Mouse (Mus musculus): ENCODE results near the gene Pdia4. TPM values are rescaled to one million over a fixed set of nuclear protein-coding genes. Genes with fewer than 3 reads are reported as not detected.
"Not testable (repeated sequence)": the region's sequence is repeated elsewhere in the genome, so short reads cannot be mapped to it uniquely, and the experiment has no call there.

Pdia4 gene
- polyA plus RNA-seq, 1 experiment from 2014 or later: 209 TPM

- 8% methylated on average over 2 of the region's 2 CpGs for WGBS
- Histone ChIP-seq H3K36me3 (ENCODE audit: insufficient read depth, low read length) (no peaks in the 10 kb centered on the region), H3K4me3 (replicated peaks; ENCODE audit: low read depth, low read length) (peak overlapping the region; percentile 57), H3K4me2 (ENCODE audit: low read length) (peak overlapping the region; percentile 35), H3K27me3 (ENCODE audit: insufficient read depth, low read length) (no peaks in the 10 kb centered on the region), H3K9me3 (replicated peaks; ENCODE audit: low read length) (no peaks in the 10 kb centered on the region), H3K27ac (peak overlapping the region; percentile 65; the same call in 1 of the 2 replicates), H3K9ac (ENCODE audit: low read depth, low read length) (no peak overlapping the region; the same call in 1 of the 2 replicates), H3K4me1 (replicated peaks; ENCODE audit: insufficient read depth, low read length) (no peaks in the 10 kb centered on the region)
- ATAC-seq (replicated peaks; ENCODE audit: low FRiP score, low read depth) (no peak), DNase-seq (ENCODE audit: low spot score) (peak; percentile 41)
- TF ChIP-seq CTCF (IDR thresholded peaks at IDR 0.05; ENCODE audit: low read depth): no peak
Measured at GRCm38 (mm10) chr6:47780576-47781013, 32.6 kb downstream of the Pdia4 start.

- not testable (repeated sequence) for H3K27me3 ChIP-seq (ENCODE audit: insufficient read depth, low read length); H3K27ac ChIP-seq; H3K36me3 ChIP-seq (ENCODE audit: insufficient read depth, low read length); H3K9ac ChIP-seq (ENCODE audit: low read depth, low read length); ATAC-seq (replicated peaks; ENCODE audit: low FRiP score, low read depth); H3K4me2 ChIP-seq (ENCODE audit: low read length); H3K4me3 ChIP-seq (replicated peaks; ENCODE audit: low read depth, low read length); H3K9me3 ChIP-seq (replicated peaks; ENCODE audit: low read length); H3K4me1 ChIP-seq (replicated peaks; ENCODE audit: insufficient read depth, low read length); DNase-seq (ENCODE audit: low spot score)
- 64% methylated on average over 7 of the region's 19 CpGs for WGBS
Measured at GRCm38 (mm10) chr6:47771760-47772159, 41.5 kb downstream of the Pdia4 start.

- WGBS: 80% methylated on average over 12 of the region's 12 CpGs
- not testable (repeated sequence) for H3K4me1 ChIP-seq (replicated peaks; ENCODE audit: insufficient read depth, low read length); H3K36me3 ChIP-seq (ENCODE audit: insufficient read depth, low read length); ATAC-seq (replicated peaks; ENCODE audit: low FRiP score, low read depth); H3K27ac ChIP-seq; H3K27me3 ChIP-seq (ENCODE audit: insufficient read depth, low read length); H3K4me3 ChIP-seq (replicated peaks; ENCODE audit: low read depth, low read length); H3K9ac ChIP-seq (ENCODE audit: low read depth, low read length); H3K4me2 ChIP-seq (ENCODE audit: low read length); DNase-seq (ENCODE audit: low spot score); H3K9me3 ChIP-seq (replicated peaks; ENCODE audit: low read length)
Measured at GRCm38 (mm10) chr6:47771113-47771512, 42.1 kb downstream of the Pdia4 start.

- H3K4me2 ChIP-seq (ENCODE audit: low read length); H3K36me3 ChIP-seq (ENCODE audit: insufficient read depth, low read length); H3K9me3 ChIP-seq (replicated peaks; ENCODE audit: low read length); H3K9ac ChIP-seq (ENCODE audit: low read depth, low read length); ATAC-seq (replicated peaks; ENCODE audit: low FRiP score, low read depth); H3K27ac ChIP-seq; H3K4me3 ChIP-seq (replicated peaks; ENCODE audit: low read depth, low read length); DNase-seq (ENCODE audit: low spot score); H3K4me1 ChIP-seq (replicated peaks; ENCODE audit: insufficient read depth, low read length); H3K27me3 ChIP-seq (ENCODE audit: insufficient read depth, low read length): not testable (repeated sequence)
- WGBS: 70% methylated on average over 4 of the region's 4 CpGs
Measured at GRCm38 (mm10) chr6:47769861-47770260, 43.4 kb downstream of the Pdia4 start.

GRCm38 (mm10) chr6:47768520-47768919 is 44.7 kb downstream of the Pdia4 start:
- H3K36me3 ChIP-seq (ENCODE audit: insufficient read depth, low read length); DNase-seq (ENCODE audit: low spot score); H3K27ac ChIP-seq; H3K9ac ChIP-seq (ENCODE audit: low read depth, low read length); ATAC-seq (replicated peaks; ENCODE audit: low FRiP score, low read depth); H3K9me3 ChIP-seq (replicated peaks; ENCODE audit: low read length); H3K4me1 ChIP-seq (replicated peaks; ENCODE audit: insufficient read depth, low read length); H3K4me3 ChIP-seq (replicated peaks; ENCODE audit: low read depth, low read length); H3K4me2 ChIP-seq (ENCODE audit: low read length); H3K27me3 ChIP-seq (ENCODE audit: insufficient read depth, low read length): not testable (repeated sequence)
- WGBS: 52% methylated on average over 2 of the region's 12 CpGs

GRCm38 (mm10) chr6:47767355-47767754 is 45.9 kb downstream of the Pdia4 start:
- not testable (repeated sequence) for H3K27ac ChIP-seq; H3K36me3 ChIP-seq (ENCODE audit: insufficient read depth, low read length); H3K4me1 ChIP-seq (replicated peaks; ENCODE audit: insufficient read depth, low read length); H3K9ac ChIP-seq (ENCODE audit: low read depth, low read length); H3K9me3 ChIP-seq (replicated peaks; ENCODE audit: low read length); H3K4me3 ChIP-seq (replicated peaks; ENCODE audit: low read depth, low read length); H3K4me2 ChIP-seq (ENCODE audit: low read length); H3K27me3 ChIP-seq (ENCODE audit: insufficient read depth, low read length); ATAC-seq (replicated peaks; ENCODE audit: low FRiP score, low read depth); DNase-seq (ENCODE audit: low spot score)
- 69% methylated on average over 2 of the region's 20 CpGs for WGBS

GRCm38 (mm10) chr6:47762686-47763085 is 50.5 kb downstream of the Pdia4 start:
- not testable (repeated sequence) for H3K27me3 ChIP-seq (ENCODE audit: insufficient read depth, low read length); H3K4me3 ChIP-seq (replicated peaks; ENCODE audit: low read depth, low read length); H3K27ac ChIP-seq; H3K4me1 ChIP-seq (replicated peaks; ENCODE audit: insufficient read depth, low read length); H3K4me2 ChIP-seq (ENCODE audit: low read length); H3K9me3 ChIP-seq (replicated peaks; ENCODE audit: low read length); H3K9ac ChIP-seq (ENCODE audit: low read depth, low read length); H3K36me3 ChIP-seq (ENCODE audit: insufficient read depth, low read length); ATAC-seq (replicated peaks; ENCODE audit: low FRiP score, low read depth); DNase-seq (ENCODE audit: low spot score)
- 87% methylated on average over 7 of the region's 10 CpGs for WGBS

GRCm38 (mm10) chr6:47759406-47759805 is 53.8 kb downstream of the Pdia4 start:
- H3K4me3 ChIP-seq (replicated peaks; ENCODE audit: low read depth, low read length); H3K36me3 ChIP-seq (ENCODE audit: insufficient read depth, low read length); H3K27ac ChIP-seq; ATAC-seq (replicated peaks; ENCODE audit: low FRiP score, low read depth); H3K9ac ChIP-seq (ENCODE audit: low read depth, low read length); H3K4me2 ChIP-seq (ENCODE audit: low read length); DNase-seq (ENCODE audit: low spot score); H3K4me1 ChIP-seq (replicated peaks; ENCODE audit: insufficient read depth, low read length); H3K9me3 ChIP-seq (replicated peaks; ENCODE audit: low read length); H3K27me3 ChIP-seq (ENCODE audit: insufficient read depth, low read length): not testable (repeated sequence)
- 82% methylated on average over 13 of the region's 16 CpGs for WGBS

GRCm38 (mm10) chr6:47757849-47758248 is 55.4 kb downstream of the Pdia4 start:
- H3K27me3 ChIP-seq (ENCODE audit: insufficient read depth, low read length); H3K36me3 ChIP-seq (ENCODE audit: insufficient read depth, low read length); H3K4me2 ChIP-seq (ENCODE audit: low read length); H3K4me3 ChIP-seq (replicated peaks; ENCODE audit: low read depth, low read length); H3K27ac ChIP-seq; H3K9ac ChIP-seq (ENCODE audit: low read depth, low read length); ATAC-seq (replicated peaks; ENCODE audit: low FRiP score, low read depth); H3K9me3 ChIP-seq (replicated peaks; ENCODE audit: low read length); H3K4me1 ChIP-seq (replicated peaks; ENCODE audit: insufficient read depth, low read length); DNase-seq (ENCODE audit: low spot score): not testable (repeated sequence)
- 3% methylated on average over 16 of the region's 38 CpGs for WGBS

- H3K36me3 ChIP-seq (ENCODE audit: insufficient read depth, low read length); H3K9me3 ChIP-seq (replicated peaks; ENCODE audit: low read length); H3K4me3 ChIP-seq (replicated peaks; ENCODE audit: low read depth, low read length); H3K4me2 ChIP-seq (ENCODE audit: low read length); H3K4me1 ChIP-seq (replicated peaks; ENCODE audit: insufficient read depth, low read length); H3K9ac ChIP-seq (ENCODE audit: low read depth, low read length); ATAC-seq (replicated peaks; ENCODE audit: low FRiP score, low read depth); H3K27ac ChIP-seq; H3K27me3 ChIP-seq (ENCODE audit: insufficient read depth, low read length); DNase-seq (ENCODE audit: low spot score): not testable (repeated sequence)
- 6% methylated on average over 3 of the region's 22 CpGs for WGBS
Measured at GRCm38 (mm10) chr6:47757429-47757828, 55.8 kb downstream of the Pdia4 start.
